Mouse (Mus musculus) ES-Bruce4 (cell line): ENCODE measurements around the gene Mon2. TPM values are rescaled to one million over a fixed set of nuclear protein-coding genes. Genes with fewer than 3 reads are reported as not detected.

Source experiments
- H3K27ac ChIP-seq: 2 replicates; pipeline ENCODE4 v1.5.1; 2012; ENCODE audit warnings: low read length, inconsistent platforms; ENCODE audit not compliant: insufficient read depth
- H3K27me3 ChIP-seq: 2 replicates; pipeline ENCODE4 v1.6.1; 2012; ENCODE audit warnings: mild to moderate bottlenecking, low read length, inconsistent platforms; ENCODE audit not compliant: control insufficient read depth, poor library complexity, insufficient read depth, severe bottlenecking
- H3K36me3 ChIP-seq: 2 replicates; pipeline ENCODE4 v1.6.1; 2012; ENCODE audit warnings: inconsistent platforms, mild to moderate bottlenecking, low read length, moderate library complexity; ENCODE audit not compliant: control insufficient read depth, poor library complexity, insufficient read depth, severe bottlenecking
- H3K4me1 ChIP-seq: one replicate; pipeline ENCODE4 v1.8.1; 2011; ENCODE audit warnings: low read length; ENCODE audit not compliant: control insufficient read depth, insufficient read depth
- H3K4me3 ChIP-seq: 2 replicates; pipeline ENCODE4 v1.5.1; 2011; ENCODE audit warnings: low read depth, mild to moderate bottlenecking, low read length
- H3K9ac ChIP-seq: 2 replicates; pipeline ENCODE4 v1.6.1; 2012; ENCODE audit warnings: low read depth, mild to moderate bottlenecking, inconsistent platforms; ENCODE audit not compliant: poor library complexity, severe bottlenecking
- H3K9me3 ChIP-seq: replicated peaks from 2 replicates; pipeline ENCODE4 v1.6.1; 2012; ENCODE audit warnings: mild to moderate bottlenecking, low read length, inconsistent platforms; ENCODE audit not compliant: control insufficient read depth, poor library complexity, insufficient read depth, severe bottlenecking
- CTCF ChIP-seq: IDR thresholded peaks from one replicate; pipeline ENCODE4 v1.8.1; 2011; ENCODE audit warnings: low read depth, low read length
- EP300 ChIP-seq: IDR thresholded peaks from 2 replicates; pipeline ENCODE4 v1.6.1; 2011; ENCODE audit warnings: low read depth, low read length; ENCODE audit not compliant: insufficient read depth
- POLR2A ChIP-seq: IDR thresholded peaks from one replicate; pipeline ENCODE4 v1.8.1; 2011; ENCODE audit warnings: low read length; ENCODE audit not compliant: insufficient read depth
- polyA plus RNA-seq: library from polyadenylated mRNA; stranded (reverse); fragments of >200 nt; gene quantifications from 2 replicates; pipeline ENCODE4 v1.2.4, GENCODE M21; 2011; ENCODE audit warnings: low read depth; ENCODE audit not compliant: missing spikeins, insufficient read depth, insufficient read length

Gene Mon2
- polyA plus RNA-seq, 1 experiment = 48.4 TPM

- TF ChIP-seq POLR2A (no peak), CTCF (no peak), EP300 (no peak)
- Histone ChIP-seq H3K27ac (no peak overlapping the region), H3K9ac (no peak overlapping the region), H3K27me3 (no peaks in the 10 kb centered on the region), H3K9me3 (no peaks in the 10 kb centered on the region), H3K36me3 (peaks cover 13% of the 10 kb centered on the region), H3K4me1 (no peaks in the 10 kb centered on the region), H3K4me3 (no peak overlapping the region)
Measured at GRCm38 (mm10) chr10:123112056-123112786, 35.9 kb upstream of the Mon2 start.

- Histone ChIP-seq H3K36me3 (0 out of 2 replicates have a peak, but pooled peaks cover 2% of the 10 kb centered on the region), H3K9ac (no peak overlapping the region), H3K4me3 (no peak overlapping the region), H3K4me1 (no peaks in the 10 kb centered on the region), H3K9me3 (no peaks in the 10 kb centered on the region), H3K27me3 (no peaks in the 10 kb centered on the region), H3K27ac (no peak overlapping the region)
- TF ChIP-seq EP300 = no peak
- no peak for TF ChIP-seq POLR2A
- TF ChIP-seq CTCF = no peak
Measured at GRCm38 (mm10) chr10:123110548-123110947, 34.2 kb upstream of the Mon2 start.

GRCm38 (mm10) chr10:123108527-123108926, 32.2 kb upstream of the Mon2 start:
- H3K9me3 ChIP-seq = no peaks in the 10 kb centered on the region
- no peaks in the 10 kb centered on the region for H3K27me3 ChIP-seq
- no peak overlapping the region for H3K9ac ChIP-seq
- no peak overlapping the region for H3K27ac ChIP-seq
- TF ChIP-seq CTCF = no peak
- TF ChIP-seq EP300 = no peak
- TF ChIP-seq POLR2A = no peak
- H3K4me1 ChIP-seq = no peaks in the 10 kb centered on the region
- H3K36me3 ChIP-seq = 0 out of 2 replicates have a peak, but pooled peaks cover 2% of the 10 kb centered on the region
- no peak overlapping the region for H3K4me3 ChIP-seq

GRCm38 (mm10) chr10:123108121-123108520, 31.8 kb upstream of the Mon2 start:
- Histone ChIP-seq H3K36me3 (0 out of 2 replicates have a peak, but pooled peaks cover 2% of the 10 kb centered on the region), H3K9me3 (no peaks in the 10 kb centered on the region), H3K9ac (no peak overlapping the region), H3K4me1 (no peaks in the 10 kb centered on the region), H3K4me3 (no peak overlapping the region), H3K27ac (no peak overlapping the region), H3K27me3 (no peaks in the 10 kb centered on the region)
- no peak for TF ChIP-seq POLR2A
- no peak for TF ChIP-seq CTCF
- TF ChIP-seq EP300 = no peak

- Histone ChIP-seq H3K27ac (no peak overlapping the region), H3K9ac (no peak overlapping the region), H3K4me3 (no peak overlapping the region), H3K27me3 (no peaks in the 10 kb centered on the region), H3K36me3 (no peaks in the 10 kb centered on the region), H3K4me1 (no peaks in the 10 kb centered on the region), H3K9me3 (no peaks in the 10 kb centered on the region)
- TF ChIP-seq CTCF (no peak), EP300 (no peak), POLR2A (no peak)
Measured at GRCm38 (mm10) chr10:123101303-123101702, 25.0 kb upstream of the Mon2 start.

- Histone ChIP-seq H3K4me3 (no peak overlapping the region), H3K4me1 (no peaks in the 10 kb centered on the region), H3K27me3 (no peaks in the 10 kb centered on the region), H3K36me3 (no peaks in the 10 kb centered on the region), H3K9ac (no peak overlapping the region), H3K9me3 (no peaks in the 10 kb centered on the region), H3K27ac (no peak overlapping the region)
- no peak for TF ChIP-seq CTCF
- no peak for TF ChIP-seq POLR2A
- no peak for TF ChIP-seq EP300
Measured at GRCm38 (mm10) chr10:123100584-123100983, 24.3 kb upstream of the Mon2 start.
